Mouse (Mus musculus) left cerebral cortex, adult 8-10 months (tissue): ENCODE measurements around the gene Prkch. TPM values are rescaled to one million over a fixed set of nuclear protein-coding genes. Genes with fewer than 3 reads are reported as not detected.

ENCODE experiments used
- DNase-seq, 2 experiments: peaks; one replicate each; pipeline ENCODE4 v3.0.0; 2022; ENCODE audit warnings: low spot score in 2 of 2
- total RNA-seq, 4 experiments: library from RNA; stranded (reverse); gene quantifications; 2 replicates each; pipeline ENCODE4 v1.2.4; 2022

The Prkch gene
- total RNA-seq, 4 experiments from 2014 or later = 11.2 to 13.2 (median 12.5) TPM

- no peak for DNase-seq
Measured at GRCm38 (mm10) chr12:73609676-73610545, 25.3 kb downstream of the Prkch start.

DNA sequence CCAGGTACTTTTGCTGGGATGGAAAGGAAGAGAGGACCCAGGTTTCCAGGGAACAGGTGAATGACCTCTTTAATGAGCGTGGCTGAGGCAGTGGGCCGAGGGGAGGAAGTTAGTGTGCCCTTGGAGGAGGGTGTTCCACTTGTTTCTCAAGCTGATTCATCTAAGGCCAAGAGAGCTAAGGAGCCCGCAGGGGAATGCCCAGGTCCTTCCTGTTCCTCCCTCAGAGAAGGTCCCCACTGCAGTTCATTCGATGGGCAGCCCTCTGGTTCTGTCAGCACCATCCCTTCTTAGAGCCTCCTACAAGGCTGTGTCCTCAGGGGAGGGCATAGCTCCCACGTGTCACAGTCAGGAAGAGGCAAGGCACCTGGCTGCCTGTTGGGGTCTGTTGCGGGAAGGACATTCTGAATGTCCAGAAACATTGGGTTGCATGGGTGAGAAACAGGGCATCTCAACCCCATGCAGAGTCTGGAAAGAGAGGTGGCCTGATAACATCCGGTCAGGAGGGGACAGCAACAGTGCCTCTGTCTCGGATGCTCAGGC is 26.3 kb downstream of the Prkch start:
- no peak for DNase-seq

- no peak for DNase-seq
Measured at GRCm38 (mm10) chr12:73611741-73612140, 27.1 kb downstream of the Prkch start.

DNA sequence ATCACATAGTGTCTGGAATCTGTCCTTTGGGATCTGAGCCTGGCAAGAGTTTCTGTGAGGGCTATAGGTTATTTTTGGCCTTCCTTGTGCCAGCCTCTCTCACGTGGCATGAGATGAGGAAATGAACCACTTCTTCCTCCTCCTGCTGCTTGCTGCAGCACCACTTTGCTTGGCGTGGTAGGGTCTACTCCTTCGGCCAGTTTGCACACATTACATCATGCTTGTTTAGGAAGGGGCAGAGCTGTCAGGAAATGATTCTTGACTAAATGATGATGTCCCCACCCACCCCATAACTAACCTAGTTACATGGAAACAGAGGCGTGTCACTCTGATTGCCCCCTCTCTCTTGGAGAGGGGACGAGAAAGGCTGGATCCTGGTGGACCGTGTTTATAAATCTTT is 28.6 kb downstream of the Prkch start:
- no peak for DNase-seq

- no peak for DNase-seq
Measured at GRCm38 (mm10) chr12:73617652-73618051, 33.1 kb downstream of the Prkch start.

DNA sequence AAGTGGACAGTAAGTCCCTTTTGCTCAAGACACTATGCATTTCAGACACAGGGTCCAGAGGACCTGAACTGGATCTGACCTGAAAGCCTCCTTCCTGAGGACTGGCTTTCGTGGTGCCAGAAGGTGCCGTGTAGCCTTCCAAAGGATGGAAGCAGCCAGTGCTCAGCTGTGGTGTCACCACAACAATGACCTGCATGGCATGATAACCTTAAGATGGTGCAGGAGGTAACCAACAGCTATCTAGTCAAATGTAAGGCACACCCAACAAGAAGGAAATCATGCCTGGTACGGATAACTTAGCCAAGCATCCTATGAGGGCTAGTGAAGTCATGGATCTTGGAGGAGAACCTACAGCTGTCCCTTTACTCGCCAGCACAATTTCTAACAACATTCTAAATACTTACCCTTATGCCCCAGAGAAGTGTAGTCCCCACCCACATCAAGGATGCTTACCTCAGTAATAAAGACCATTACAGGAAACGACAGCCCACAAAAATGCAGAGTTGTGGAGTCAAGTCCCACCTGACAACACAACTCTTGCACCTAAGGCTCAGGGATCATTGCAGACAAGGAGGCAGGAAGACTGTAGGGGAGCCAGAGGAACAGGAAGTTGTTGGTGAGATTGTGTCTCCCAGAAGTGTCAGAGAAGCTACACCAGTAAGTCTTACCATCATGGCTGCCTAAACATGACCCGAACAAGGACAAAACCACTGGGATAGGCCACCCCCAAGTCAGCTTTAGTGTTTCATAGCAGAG is 40.9 kb downstream of the Prkch start:
- no peak for DNase-seq

GRCm38 (mm10) chr12:73627902-73628301 is 43.3 kb downstream of the Prkch start:
- DNase-seq = no peak

GRCm38 (mm10) chr12:73630596-73630995 is 46.0 kb downstream of the Prkch start:
- DNase-seq = no peak

DNA sequence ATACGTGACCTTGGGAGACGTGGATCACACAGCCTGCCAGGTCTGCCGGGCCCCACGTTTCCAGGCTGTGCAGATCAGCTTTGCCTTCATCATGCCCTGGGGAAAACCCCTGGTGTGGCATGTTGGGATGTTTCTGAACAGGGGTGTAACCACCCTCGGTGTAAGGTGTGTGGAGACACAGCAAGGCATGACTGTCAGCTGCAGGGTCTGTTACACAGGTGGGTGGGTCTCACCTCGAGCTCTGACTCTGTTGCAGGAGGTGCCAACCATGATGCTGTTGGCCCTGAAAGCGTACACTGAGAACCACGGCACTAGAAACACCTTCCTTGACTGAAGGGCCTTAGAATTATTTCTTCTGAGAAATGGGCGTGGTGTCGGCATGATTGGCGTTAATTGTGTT is 46.6 kb downstream of the Prkch start:
- DNase-seq = no peak

DNA sequence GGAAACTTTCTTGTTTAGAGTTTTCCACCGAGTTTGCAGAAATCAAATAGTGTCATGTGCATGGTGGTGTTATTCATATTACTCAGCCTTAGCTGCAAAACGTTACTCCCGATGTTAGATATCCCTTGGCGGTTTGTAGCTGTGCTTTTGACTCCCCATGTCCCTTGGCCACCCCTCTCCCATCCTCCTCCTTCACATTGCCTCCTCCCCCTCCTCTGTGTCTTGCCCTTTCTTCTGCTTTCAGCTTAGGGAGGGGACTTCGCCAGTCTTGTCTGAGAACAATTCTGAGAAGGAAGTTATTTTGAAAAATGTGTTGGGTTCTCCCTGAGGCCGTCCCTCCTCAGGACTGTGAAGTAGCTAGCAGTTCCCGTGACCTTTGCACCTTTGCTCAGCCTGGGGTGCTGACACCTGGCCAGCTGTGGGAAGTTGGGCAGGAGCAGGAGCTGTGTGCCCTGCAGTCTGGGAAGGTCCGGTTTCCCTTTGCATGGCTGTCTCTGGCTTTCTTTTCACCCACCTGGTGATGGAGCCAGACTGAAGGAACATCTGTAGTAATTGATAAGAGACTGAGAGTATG is 48.2 kb downstream of the Prkch start:
- DNase-seq = no peak

- DNase-seq = no peak
Measured at GRCm38 (mm10) chr12:73633707-73634106, 49.1 kb downstream of the Prkch start.

GRCm38 (mm10) chr12:73639571-73639970 is 55.0 kb downstream of the Prkch start:
- no peak for DNase-seq

- DNase-seq = no peak
Measured at GRCm38 (mm10) chr12:73641183-73641582, 56.6 kb downstream of the Prkch start.

DNA sequence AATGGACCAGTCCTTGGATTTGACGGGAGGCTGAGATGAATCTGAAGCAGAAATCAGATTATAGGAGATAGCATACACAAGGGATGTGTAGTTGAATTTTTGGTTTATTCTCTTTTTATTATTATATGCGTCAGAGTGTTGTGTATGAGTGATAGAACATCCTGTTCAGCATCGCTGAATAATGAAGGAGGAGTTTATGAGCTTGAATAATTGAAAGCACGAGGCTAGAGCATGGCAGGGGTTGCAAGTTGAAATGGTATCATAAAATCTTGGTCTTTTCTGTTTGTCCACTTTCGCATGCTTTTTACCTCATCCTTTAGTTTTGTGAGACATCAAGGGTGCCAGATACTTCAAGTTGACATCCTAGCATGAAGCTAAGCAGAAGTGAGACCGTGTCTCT is 60.6 kb downstream of the Prkch start:
- DNase-seq = no peak

DNA sequence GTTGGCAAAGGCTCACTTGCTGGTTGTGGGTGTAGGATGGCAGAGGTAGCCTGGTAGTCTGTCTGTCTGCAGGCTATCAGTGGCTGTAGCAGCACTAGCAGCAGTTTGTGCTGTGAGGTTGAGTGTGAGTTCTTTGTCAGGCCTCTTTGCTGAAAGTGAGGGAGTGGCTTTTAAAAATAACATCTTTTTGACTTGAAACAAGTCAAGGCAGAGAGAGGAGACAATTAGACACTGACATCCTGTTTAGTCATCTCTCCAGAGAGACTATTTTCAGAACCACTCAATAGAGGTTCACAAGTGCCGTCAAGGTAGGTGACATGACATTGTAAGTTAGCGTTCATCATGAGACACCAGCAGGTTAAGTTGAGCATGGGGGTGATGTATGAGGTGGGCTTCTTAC is 63.1 kb downstream of the Prkch start:
- no peak for DNase-seq

DNA sequence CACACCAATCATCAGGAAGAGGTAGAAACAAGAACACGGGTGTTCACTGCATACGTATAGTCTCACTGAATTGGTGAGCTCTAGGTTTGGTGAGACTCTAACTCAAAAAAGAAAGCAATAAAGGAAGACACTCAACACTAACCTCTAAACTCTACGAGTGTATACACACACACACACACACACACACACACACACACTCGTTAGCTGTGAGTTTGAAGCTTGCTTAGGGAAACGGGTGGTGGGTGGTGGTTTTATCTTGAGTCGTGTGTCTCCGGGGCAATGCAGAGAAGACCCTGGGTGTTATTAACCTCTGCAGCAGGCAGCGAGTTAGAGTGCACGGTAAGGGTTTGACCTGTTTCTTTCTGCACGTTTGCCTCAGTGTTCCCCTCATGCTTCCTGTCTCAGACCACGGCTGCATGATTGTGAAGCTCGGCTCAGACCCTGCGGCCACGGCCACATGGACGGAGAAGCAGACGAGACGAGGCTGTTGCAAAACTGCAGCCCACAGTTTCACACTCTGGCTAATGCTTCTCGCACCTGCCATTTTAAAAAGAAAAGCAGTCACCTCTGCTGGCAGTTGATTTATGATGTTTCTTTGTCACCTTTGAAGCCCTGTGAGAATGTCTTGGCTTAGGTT is 72.1 kb downstream of the Prkch start:
- DNase-seq = no peak

- DNase-seq = no peak
Measured at GRCm38 (mm10) chr12:73663421-73663820, 78.8 kb downstream of the Prkch start.

- DNase-seq = no peak
Measured at GRCm38 (mm10) chr12:73666701-73667100, 82.1 kb downstream of the Prkch start.

DNA sequence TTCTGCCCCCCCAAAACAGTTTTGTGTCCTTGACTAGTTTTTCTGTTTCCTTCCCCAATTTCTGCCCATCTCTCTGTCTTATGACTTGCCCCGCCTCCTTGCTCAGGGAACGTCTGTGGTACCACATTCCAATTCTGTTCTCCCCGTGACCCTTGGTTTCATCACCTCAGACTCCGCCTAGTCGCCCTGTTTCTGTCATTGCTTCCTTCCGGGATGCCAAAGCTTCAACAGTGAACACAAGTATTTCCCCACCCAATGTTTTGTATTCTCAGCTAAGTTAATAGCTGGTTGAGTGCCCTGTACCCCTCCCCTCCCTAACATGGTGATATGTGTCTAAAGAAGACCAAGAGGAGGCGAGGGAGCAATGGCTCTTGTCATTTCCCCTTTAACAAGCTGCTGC is 83.0 kb downstream of the Prkch start:
- no peak for DNase-seq

DNA sequence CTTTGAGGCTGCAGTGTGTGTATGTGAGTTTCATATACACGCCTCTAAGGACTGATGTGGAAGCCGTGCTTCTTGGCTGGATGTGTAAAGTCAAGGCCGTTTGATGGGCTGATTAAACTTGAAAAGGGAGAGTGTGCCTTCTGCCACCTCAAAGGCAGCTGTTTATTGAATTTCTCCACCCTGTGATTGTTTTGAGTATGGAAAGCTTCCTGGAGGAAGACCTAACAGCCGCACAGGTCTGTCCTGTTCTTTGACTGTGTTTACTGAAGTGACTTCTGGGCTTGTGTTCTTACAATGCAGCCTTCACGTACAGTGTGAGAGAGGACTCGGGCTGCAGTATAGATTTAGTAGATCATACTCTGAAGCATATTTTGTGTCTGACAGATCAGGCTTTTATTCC is 86.1 kb downstream of the Prkch start:
- no peak for DNase-seq

DNA sequence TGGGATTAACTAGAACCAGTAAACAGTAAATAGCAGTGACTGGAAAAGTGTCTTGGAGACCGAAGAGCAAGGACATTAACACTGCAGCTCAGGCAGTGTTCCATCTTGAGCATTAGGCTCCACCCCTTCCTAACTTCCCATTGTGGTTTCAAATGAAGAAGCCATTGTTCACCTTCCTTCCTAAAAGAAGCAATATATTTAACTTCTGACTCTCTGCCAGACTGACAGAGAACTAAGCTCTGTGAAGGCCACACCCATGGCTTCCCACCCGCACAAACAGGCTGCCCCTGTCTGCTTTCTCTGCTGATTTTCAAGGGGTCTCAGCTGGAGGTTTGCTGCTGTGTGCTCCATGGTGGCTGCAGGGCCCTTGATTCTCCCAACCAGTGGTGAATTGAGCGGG is 86.9 kb downstream of the Prkch start:
- no peak for DNase-seq

- DNase-seq = no peak
Measured at GRCm38 (mm10) chr12:73672007-73672406, 87.4 kb downstream of the Prkch start.
